Mouse (Mus musculus): ENCODE measurements around the gene Zfhx3. TPM values are rescaled to one million over a fixed set of nuclear protein-coding genes. Genes with fewer than 3 reads are reported as not detected.

Gene Zfhx3
- polyA plus RNA-seq, 1 experiment from 2014 or later = 14.4 TPM

- DNase-seq (ENCODE audit: low spot score) = no peak
- peak overlapping the region; percentile 18 for H3K27ac ChIP-seq (replicated peaks)
- 46% methylated on average over 4 of the region's 4 CpGs for WGBS
Observed at GRCm38 (mm10) chr8:108234481-108234880, 292.0 kb downstream of the Zfhx3 start.

GRCm38 (mm10) chr8:108236715-108237114 lies 294.3 kb downstream of the Zfhx3 start:
- DNase-seq (ENCODE audit: low spot score) = no peak

More at GRCm38 (mm10) chr8:108234481-108234880, 292.0 kb downstream of the Zfhx3 start:
- Histone ChIP-seq H3K9me3 (replicated peaks) (no peaks in the 10 kb centered on the region), H3K36me3 (no peaks in the 10 kb centered on the region), H3K27me3 (ENCODE audit: low read depth, poor library complexity, severe bottlenecking) (peaks cover 24% of the 10 kb centered on the region; the same call in 1 of the 2 replicates), H3K4me3 (no peak overlapping the region), H3K4me1 (peaks cover 26% of the 10 kb centered on the region)

GRCm38 (mm10) chr8:108239531-108239930 lies 297.1 kb downstream of the Zfhx3 start:
- no peak for DNase-seq (ENCODE audit: low spot score)
- no peak overlapping the region for H3K4me3 ChIP-seq
- peaks cover 66% of the 10 kb centered on the region for H3K4me1 ChIP-seq
- no peaks in the 10 kb centered on the region for H3K36me3 ChIP-seq
- 80% methylated on average over 5 of the region's 5 CpGs for WGBS
- no peaks in the 10 kb centered on the region for H3K9me3 ChIP-seq (replicated peaks)
- peaks cover 21% of the 10 kb centered on the region; the same call in 1 of the 2 replicates for H3K27me3 ChIP-seq (ENCODE audit: low read depth, poor library complexity, severe bottlenecking)
- H3K27ac ChIP-seq (replicated peaks) = 0 out of 2 replicates have a peak overlapping the region, but pooled peaks have one; percentile 49

More at GRCm38 (mm10) chr8:108236715-108237114, 294.3 kb downstream of the Zfhx3 start:
- WGBS = 81% methylated on average over 8 of the region's 8 CpGs
- Histone ChIP-seq H3K27ac (replicated peaks) (no peak overlapping the region), H3K4me3 (no peak overlapping the region), H3K9me3 (replicated peaks) (no peaks in the 10 kb centered on the region), H3K36me3 (no peaks in the 10 kb centered on the region), H3K4me1 (peaks cover 48% of the 10 kb centered on the region), H3K27me3 (ENCODE audit: low read depth, poor library complexity, severe bottlenecking) (peaks cover 24% of the 10 kb centered on the region; the same call in 1 of the 2 replicates)

- DNase-seq (ENCODE audit: low spot score) = peak; percentile 44
- peak overlapping the region; percentile 37 for H3K4me3 ChIP-seq
- peaks cover 21% of the 10 kb centered on the region; the same call in 1 of the 2 replicates for H3K27me3 ChIP-seq (ENCODE audit: low read depth, poor library complexity, severe bottlenecking)
- no peaks in the 10 kb centered on the region for H3K36me3 ChIP-seq
- H3K9me3 ChIP-seq (replicated peaks) = no peaks in the 10 kb centered on the region
- H3K4me1 ChIP-seq = peaks cover 69% of the 10 kb centered on the region
- WGBS = 32% methylated on average over 19 of the region's 19 CpGs
- H3K27ac ChIP-seq (replicated peaks) = peak overlapping the region; percentile 78
Observed at GRCm38 (mm10) chr8:108241041-108241690, 298.7 kb downstream of the Zfhx3 start.

- H3K4me3 ChIP-seq = peak overlapping the region; percentile 9; the same call in 1 of the 2 replicates
- peak overlapping the region; percentile 88 for H3K27ac ChIP-seq (replicated peaks)
- WGBS = 12% methylated on average over 9 of the region's 9 CpGs
- H3K36me3 ChIP-seq = no peaks in the 10 kb centered on the region
- peaks cover 8% of the 10 kb centered on the region; the same call in 1 of the 2 replicates for H3K27me3 ChIP-seq (ENCODE audit: low read depth, poor library complexity, severe bottlenecking)
- peaks cover 87% of the 10 kb centered on the region for H3K4me1 ChIP-seq
- H3K9me3 ChIP-seq (replicated peaks) = no peaks in the 10 kb centered on the region
- DNase-seq (ENCODE audit: low spot score) = peak; percentile 37
Observed at GRCm38 (mm10) chr8:108243270-108243669, 300.8 kb downstream of the Zfhx3 start.

GRCm38 (mm10) chr8:108244636-108245494 lies 302.4 kb downstream of the Zfhx3 start:
- WGBS = 29% methylated on average over 17 of the region's 17 CpGs

GRCm38 (mm10) chr8:108245575-108245974 lies 303.1 kb downstream of the Zfhx3 start:
- peak; percentile 37 for DNase-seq (ENCODE audit: low spot score)
- Histone ChIP-seq H3K4me1 (peaks cover 80% of the 10 kb centered on the region), H3K9me3 (replicated peaks) (no peaks in the 10 kb centered on the region), H3K4me3 (peak overlapping the region; percentile 48), H3K27ac (replicated peaks) (peak overlapping the region; percentile 88), H3K36me3 (no peaks in the 10 kb centered on the region), H3K27me3 (ENCODE audit: low read depth, poor library complexity, severe bottlenecking) (no peaks in the 10 kb centered on the region)
- 24% methylated on average over 8 of the region's 8 CpGs for WGBS

More at GRCm38 (mm10) chr8:108244636-108245494, 302.4 kb downstream of the Zfhx3 start:
- Histone ChIP-seq H3K27ac (replicated peaks) (peak overlapping the region; percentile 88), H3K4me3 (peak overlapping the region; percentile 48), H3K9me3 (replicated peaks) (no peaks in the 10 kb centered on the region), H3K4me1 (peaks cover 87% of the 10 kb centered on the region), H3K36me3 (no peaks in the 10 kb centered on the region), H3K27me3 (ENCODE audit: low read depth, poor library complexity, severe bottlenecking) (no peaks in the 10 kb centered on the region)
- DNase-seq (ENCODE audit: low spot score) = peak; percentile 65

- Histone ChIP-seq H3K9me3 (replicated peaks) (no peaks in the 10 kb centered on the region), H3K36me3 (no peaks in the 10 kb centered on the region), H3K4me1 (peaks cover 73% of the 10 kb centered on the region), H3K4me3 (peak overlapping the region; percentile 48), H3K27me3 (ENCODE audit: low read depth, poor library complexity, severe bottlenecking) (no peaks in the 10 kb centered on the region), H3K27ac (replicated peaks) (peak overlapping the region; percentile 88)
- 21% methylated on average over 22 of the region's 22 CpGs for WGBS
- DNase-seq (ENCODE audit: low spot score) = peak; percentile 54
Observed at GRCm38 (mm10) chr8:108246035-108246933, 303.8 kb downstream of the Zfhx3 start.

- Histone ChIP-seq H3K9me3 (replicated peaks) (no peaks in the 10 kb centered on the region), H3K27me3 (ENCODE audit: low read depth, poor library complexity, severe bottlenecking) (0 out of 2 replicates have a peak, but pooled peaks cover 5% of the 10 kb centered on the region), H3K27ac (replicated peaks) (peak overlapping the region; percentile 88), H3K36me3 (no peaks in the 10 kb centered on the region), H3K4me1 (peaks cover 66% of the 10 kb centered on the region), H3K4me3 (peak overlapping the region; percentile 48)
- 37% methylated on average over 7 of the region's 7 CpGs for WGBS
- no peak for DNase-seq (ENCODE audit: low spot score)
Observed at GRCm38 (mm10) chr8:108246934-108247417, 304.5 kb downstream of the Zfhx3 start.

- peaks cover 14% of the 10 kb centered on the region for H3K4me1 ChIP-seq
- H3K27me3 ChIP-seq (ENCODE audit: low read depth, poor library complexity, severe bottlenecking) = no peaks in the 10 kb centered on the region
- H3K4me3 ChIP-seq = no peak overlapping the region
- WGBS = 68% methylated on average over 11 of the region's 11 CpGs
- no peaks in the 10 kb centered on the region for H3K36me3 ChIP-seq
- DNase-seq (ENCODE audit: low spot score) = no peak
- no peaks in the 10 kb centered on the region for H3K9me3 ChIP-seq (replicated peaks)
- peak overlapping the region; percentile 49 for H3K27ac ChIP-seq (replicated peaks)
Observed at GRCm38 (mm10) chr8:108264593-108265160, 322.2 kb downstream of the Zfhx3 start.

GRCm38 (mm10) chr8:108277960-108278359 lies 335.5 kb downstream of the Zfhx3 start:
- Histone ChIP-seq H3K4me3 (no peak overlapping the region), H3K27ac (replicated peaks) (no peak overlapping the region), H3K36me3 (no peaks in the 10 kb centered on the region), H3K9me3 (replicated peaks) (no peaks in the 10 kb centered on the region), H3K4me1 (no peaks in the 10 kb centered on the region), H3K27me3 (ENCODE audit: low read depth, poor library complexity, severe bottlenecking) (no peaks in the 10 kb centered on the region)
- DNase-seq (ENCODE audit: low spot score) = no peak
- 92% methylated on average over 2 of the region's 2 CpGs for WGBS
